ENCODE assay signal across 8 mouse cellular contexts in the genomic region with DNA sequence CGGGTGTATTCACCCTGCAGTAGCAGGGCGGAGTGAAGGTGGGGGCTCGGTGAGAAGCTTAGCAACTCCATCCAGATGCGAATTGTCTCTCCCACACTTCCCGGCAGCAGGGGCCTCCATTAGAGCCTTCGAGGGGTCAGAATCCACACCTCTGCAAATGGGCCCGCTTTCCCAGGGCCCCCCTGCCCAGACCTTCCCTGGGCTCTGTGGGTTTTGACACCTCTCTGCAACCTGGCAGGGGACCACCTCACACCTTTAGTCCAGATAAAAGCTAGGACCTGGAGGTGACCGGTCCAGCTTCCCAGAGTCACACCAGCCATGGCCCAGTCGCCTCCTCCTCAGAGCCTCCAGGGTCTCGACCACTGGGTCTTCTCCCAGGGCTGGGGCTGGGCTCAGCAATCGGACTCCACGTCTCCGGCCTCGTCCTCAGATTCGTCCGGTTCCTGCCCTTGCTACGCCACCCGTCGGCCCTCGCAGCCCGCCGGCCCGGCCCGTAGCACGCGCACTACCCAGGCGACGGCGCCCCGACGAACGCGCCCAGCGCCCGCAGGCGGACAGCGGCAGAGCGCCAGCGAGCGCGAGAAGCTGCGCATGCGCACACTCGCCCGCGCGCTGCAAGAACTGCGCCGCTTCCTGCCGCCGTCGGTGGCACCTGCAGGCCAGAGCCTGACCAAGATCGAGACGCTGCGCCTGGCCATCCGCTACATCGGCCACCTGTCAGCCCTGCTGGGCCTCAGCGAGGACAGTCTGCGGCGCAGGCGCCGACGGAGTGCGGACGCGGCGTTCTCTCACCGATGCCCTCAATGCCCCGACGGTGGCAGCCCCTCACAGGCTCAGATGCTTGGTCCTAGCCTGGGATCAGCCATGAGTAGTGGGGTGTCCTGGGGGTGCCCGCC. TPM values are rescaled to one million over a fixed set of nuclear protein-coding genes. Genes with fewer than 3 reads are reported as not detected.
DNase-seq lines count a peak whose midpoint lies in the region; ATAC-seq lines count a peak whose summit lies in the region.

A gene (plus strand): TSS at position 117 of the 896 bp plus-strand sequence.

- ATAC-seq in embryonic facial prominence, embryonic 15.5 days (ENCODE audit: insufficient number of reproducible peaks, low FRiP score, low TSS enrichment, low read depth), result peak; percentile 52; the same call in 1 of the 2 replicates
- ATAC-seq in heart, embryonic 15.5 days (replicated peaks; ENCODE audit: insufficient number of reproducible peaks, insufficient read depth, low FRiP score, low read depth), result peak; percentile 35; the same call in 1 of the 2 replicates
- ATAC-seq in kidney, embryonic 16.5 days (ENCODE audit: low FRiP score, low TSS enrichment), result peak; percentile 60
- ATAC-seq in liver, embryonic 11.5 days (replicated peaks; ENCODE audit: low FRiP score), result 0 out of 2 replicates have a peak, but pooled peaks have one; percentile 43
- ATAC-seq in monocyte, adult 5-6 weeks (replicated peaks; ENCODE audit: insufficient number of reproducible peaks, low FRiP score, low TSS enrichment, poor library complexity, severe bottlenecking), result 0 out of 2 replicates have a peak, but pooled peaks have one; percentile 18

- peak within 1 kb of the TSS; percentile 78 for H3K4me2 ChIP-seq in embryonic facial prominence, embryonic 15.5 days (replicated peaks)
- peak within 1 kb of the TSS; percentile 76 for H3K4me2 ChIP-seq in heart, embryonic 15.5 days
- H3K4me2 ChIP-seq in kidney, embryonic 16.5 days (replicated peaks; ENCODE audit: low read depth, low read length), result peak within 1 kb of the TSS; percentile 65
- peak within 1 kb of the TSS; percentile 66 for H3K4me2 ChIP-seq in liver, embryonic 11.5 days

- H3K36me3 ChIP-seq in embryonic facial prominence, embryonic 15.5 days, result no peaks in the 10 kb centered on the region
- no peaks in the 10 kb centered on the region for H3K36me3 ChIP-seq in heart, embryonic 15.5 days
- H3K36me3 ChIP-seq in kidney, embryonic 16.5 days (ENCODE audit: insufficient read depth, low read length), result no peaks in the 10 kb centered on the region
- H3K36me3 ChIP-seq in liver, embryonic 11.5 days (ENCODE audit: control insufficient read depth, insufficient read depth, low read length), result no peaks in the 10 kb centered on the region

- no peak within 1 kb of the TSS for H3K27ac ChIP-seq in embryonic facial prominence, embryonic 15.5 days (replicated peaks)
- no peak within 1 kb of the TSS for H3K27ac ChIP-seq in heart, embryonic 15.5 days
- no peak within 1 kb of the TSS for H3K27ac ChIP-seq in kidney, embryonic 16.5 days (ENCODE audit: low read length)
- H3K27ac ChIP-seq in liver, embryonic 11.5 days (ENCODE audit: low read depth, low read length), result no peak within 1 kb of the TSS

- peaks cover 21% of the 10 kb centered on the region for H3K27me3 ChIP-seq in embryonic facial prominence, embryonic 15.5 days
- peaks cover 28% of the 10 kb centered on the region for H3K27me3 ChIP-seq in heart, embryonic 15.5 days
- peaks cover 11% of the 10 kb centered on the region for H3K27me3 ChIP-seq in kidney, embryonic 16.5 days (ENCODE audit: insufficient read depth, low read length)
- peaks cover 24% of the 10 kb centered on the region for H3K27me3 ChIP-seq in liver, embryonic 11.5 days (replicated peaks; ENCODE audit: control insufficient read depth, insufficient read depth, low read length)

- H3K4me3 ChIP-seq in embryonic facial prominence, embryonic 15.5 days (replicated peaks), result peak within 1 kb of the TSS; percentile 40
- peak within 1 kb of the TSS; percentile 45 for H3K4me3 ChIP-seq in heart, embryonic 15.5 days
- H3K4me3 ChIP-seq in kidney, embryonic 16.5 days (ENCODE audit: low read length), result peak within 1 kb of the TSS; percentile 34
- peak within 1 kb of the TSS; percentile 30 for H3K4me3 ChIP-seq in liver, embryonic 11.5 days (ENCODE audit: low read depth, low read length)

- H3K4me1 ChIP-seq in embryonic facial prominence, embryonic 15.5 days, result peaks cover 12% of the 10 kb centered on the region
- H3K4me1 ChIP-seq in heart, embryonic 15.5 days (replicated peaks), result peaks cover 8% of the 10 kb centered on the region
- peaks cover 8% of the 10 kb centered on the region; the same call in 1 of the 2 replicates for H3K4me1 ChIP-seq in kidney, embryonic 16.5 days (ENCODE audit: insufficient read depth, low read length)
- peaks cover 5% of the 10 kb centered on the region; the same call in 1 of the 2 replicates for H3K4me1 ChIP-seq in liver, embryonic 11.5 days (replicated peaks; ENCODE audit: control insufficient read depth, insufficient read depth, low read length)

- 18% methylated on average over 71 of the region's 71 CpGs for WGBS in embryonic facial prominence, embryonic 15.5 days
- WGBS in heart, embryonic 15.5 days, result 13% methylated on average over 50 of the region's 71 CpGs
- WGBS in kidney, embryonic 16.5 days, result 10% methylated on average over 71 of the region's 71 CpGs
- 16% methylated on average over 71 of the region's 71 CpGs for WGBS in liver, embryonic 11.5 days

- H3K9ac ChIP-seq in embryonic facial prominence, embryonic 15.5 days, result peak within 1 kb of the TSS; percentile 37; the same call in 1 of the 2 replicates
- H3K9ac ChIP-seq in heart, embryonic 15.5 days, result peak within 1 kb of the TSS; percentile 55
- H3K9ac ChIP-seq in kidney, embryonic 16.5 days (replicated peaks; ENCODE audit: low read length), result peak within 1 kb of the TSS; percentile 69
- peak within 1 kb of the TSS; percentile 3; the same call in 1 of the 2 replicates for H3K9ac ChIP-seq in liver, embryonic 11.5 days (ENCODE audit: low read depth, low read length)

- no peaks in the 10 kb centered on the region for H3K9me3 ChIP-seq in embryonic facial prominence, embryonic 15.5 days (replicated peaks)
- H3K9me3 ChIP-seq in heart, embryonic 15.5 days (replicated peaks), result no peaks in the 10 kb centered on the region
- no peaks in the 10 kb centered on the region for H3K9me3 ChIP-seq in kidney, embryonic 16.5 days (ENCODE audit: low read length)
- no peaks in the 10 kb centered on the region for H3K9me3 ChIP-seq in liver, embryonic 11.5 days (ENCODE audit: control insufficient read depth, low read length)

- DNase-seq in cerebellum, adult 18-20 months, result peak; percentile 8 to 44
- no peak for DNase-seq in cerebellum, adult 11 months
- DNase-seq in liver, embryonic 11.5 days (ENCODE audit: low spot score), result peak; percentile 57
- DNase-seq in spleen, postnatal 10 days (ENCODE audit: low spot score in 2 of 2), result peak; percentile 32 to 74

RNA-seq across cellular contexts. Expression of the gene that starts here (rescaled TPM):
- 0.55 and 0.67 TPM in 2 replicates for polyA plus RNA-seq in embryonic facial prominence, embryonic 15.5 days (2015; fragmentation: Nextera tagmentation; extraction: Ambion mirVana)
- 0.20 and 0.23 TPM in 2 replicates for polyA plus RNA-seq in heart, embryonic 15.5 days (2015; fragmentation: Nextera tagmentation; extraction: Ambion mirVana)
- 0.78 and 0.82 TPM in 2 replicates for polyA plus RNA-seq in kidney, embryonic 16.5 days (2015; fragmentation: Nextera tagmentation; extraction: Ambion mirVana)
- 0.11 and 0.21 TPM in 2 replicates for polyA plus RNA-seq in liver, embryonic 11.5 days (2014; fragmentation: Nextera tagmentation; extraction: Ambion mirVana)
- total RNA-seq in monocyte, adult 5-6 weeks (2017), result not detected in 3 replicates

Comparison
In these comparisons a context has a peak if more than half of its experiments do, and no peak if none do; other contexts are left out.
1. Peak in ATAC-seq, H3K4me3 ChIP-seq, H3K9ac ChIP-seq and H3K4me2 ChIP-seq in embryonic facial prominence, embryonic 15.5 days; RNA of the gene not detected or under 1 TPM.
2. Peak in ATAC-seq, H3K4me3 ChIP-seq, H3K9ac ChIP-seq and H3K4me2 ChIP-seq in heart, embryonic 15.5 days; RNA of the gene not detected or under 1 TPM.
3. Peak in ATAC-seq, H3K4me3 ChIP-seq, H3K9ac ChIP-seq and H3K4me2 ChIP-seq in kidney, embryonic 16.5 days; RNA of the gene not detected or under 1 TPM.
4. Peak in DNase-seq, ATAC-seq, H3K4me3 ChIP-seq, H3K9ac ChIP-seq and H3K4me2 ChIP-seq in liver, embryonic 11.5 days; RNA of the gene not detected or under 1 TPM.
5. Peak in ATAC-seq in monocyte, adult 5-6 weeks; RNA of the gene not detected or under 1 TPM.
6. H3K9ac ChIP-seq: peak in every context shown above with its lines; median percentile 69 in kidney, embryonic 16.5 days; 55 in heart, embryonic 15.5 days; 37 in embryonic facial prominence, embryonic 15.5 days; 3 in liver, embryonic 11.5 days.